Mouse (Mus musculus): ENCODE measurements around the gene Lmln.

DNA sequence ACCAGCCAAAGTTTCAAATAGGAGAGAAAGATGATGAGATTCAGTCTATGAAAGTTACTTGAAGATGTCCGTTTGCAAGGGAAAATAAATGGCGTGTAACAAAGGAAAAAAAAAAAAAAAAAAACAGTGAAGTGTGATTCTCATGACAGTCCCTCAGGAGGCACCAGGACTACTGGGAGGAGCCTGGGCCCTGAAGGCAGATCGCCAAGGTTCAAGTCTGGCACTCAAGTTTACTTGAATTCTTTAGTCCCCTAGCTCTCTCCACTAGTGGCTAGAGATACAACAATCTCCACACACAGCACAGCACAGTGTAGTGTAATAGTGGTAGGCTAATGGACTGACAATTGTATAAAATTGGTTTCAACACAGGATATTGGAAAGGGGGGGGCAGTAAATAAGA is 40.9 kb upstream of the Lmln start:
- TF ChIP-seq CTCF (IDR thresholded peaks at IDR 0.05; ENCODE audit: control insufficient read depth, insufficient read depth, low read length) (no peak), POLR2A (IDR thresholded peaks at IDR 0.05; ENCODE audit: borderline replicate concordance, control insufficient read depth, low read depth, low read length) (no peak)

Data from bone marrow, adult 2 months (tissue).